Mouse (Mus musculus): ENCODE measurements around the gene Slc1a1. TPM values are rescaled to one million over a fixed set of nuclear protein-coding genes. Genes with fewer than 3 reads are reported as not detected.

The Slc1a1 gene
- polyA plus RNA-seq, 1 experiment from 2014 or later: 3.5 TPM

DNA sequence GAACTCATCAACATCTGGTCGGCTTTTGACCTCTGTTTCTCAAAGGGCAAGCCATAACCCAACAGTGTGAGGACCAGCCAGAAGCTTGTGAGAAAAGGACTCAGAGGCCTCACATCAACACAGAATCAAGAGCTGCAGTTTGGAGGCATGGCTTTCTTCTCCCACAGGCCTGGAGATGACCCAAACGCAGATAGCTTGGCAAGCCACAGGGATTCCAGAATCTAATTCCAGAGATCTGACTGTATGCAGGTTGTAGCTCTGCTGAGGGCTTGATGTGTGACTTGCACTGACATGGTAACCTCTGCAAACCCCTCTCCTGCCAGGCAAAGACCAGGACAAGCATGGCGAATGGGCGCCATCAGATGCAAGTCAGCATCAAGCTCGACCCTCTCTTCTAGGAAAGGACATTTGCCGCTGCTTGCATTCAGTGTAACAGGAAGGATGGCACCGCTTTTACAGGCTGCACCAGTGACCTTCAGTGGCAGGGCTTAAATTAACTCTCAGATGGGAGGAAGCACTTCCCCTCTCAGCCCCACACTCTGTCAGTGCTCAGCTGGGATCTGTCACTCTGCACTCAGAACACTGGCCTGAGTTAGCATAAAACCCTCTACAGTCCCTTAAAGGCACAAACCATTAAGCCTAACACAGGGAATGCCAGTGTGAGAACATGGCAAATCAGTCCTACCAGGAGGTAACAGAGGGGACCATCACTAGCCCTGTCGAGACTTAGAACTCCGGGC lies 105.5 kb downstream of the Slc1a1 start:
- 35% methylated on average over 9 of the region's 9 CpGs for WGBS
- Histone ChIP-seq H3K9me3 (ENCODE audit: low read depth, low read length) (no peaks in the 10 kb centered on the region), H3K36me3 (ENCODE audit: insufficient read depth) (no peaks in the 10 kb centered on the region), H3K4me1 (ENCODE audit: insufficient read depth) (peaks cover 3% of the 10 kb centered on the region; the same call in 1 of the 2 replicates), H3K27ac (ENCODE audit: low read depth) (peak overlapping the region; percentile 68), H3K4me2 (no peak overlapping the region), H3K9ac (no peak overlapping the region), H3K27me3 (ENCODE audit: insufficient read depth, low read length) (no peaks in the 10 kb centered on the region), H3K4me3 (ENCODE audit: low read depth, low read length) (no peak overlapping the region)
- no peak for TF ChIP-seq CTCF (IDR thresholded peaks at IDR 0.05; ENCODE audit: low read depth)
- ATAC-seq (ENCODE audit: insufficient read depth) (peak; percentile 98), DNase-seq (peak; percentile 93)

DNA sequence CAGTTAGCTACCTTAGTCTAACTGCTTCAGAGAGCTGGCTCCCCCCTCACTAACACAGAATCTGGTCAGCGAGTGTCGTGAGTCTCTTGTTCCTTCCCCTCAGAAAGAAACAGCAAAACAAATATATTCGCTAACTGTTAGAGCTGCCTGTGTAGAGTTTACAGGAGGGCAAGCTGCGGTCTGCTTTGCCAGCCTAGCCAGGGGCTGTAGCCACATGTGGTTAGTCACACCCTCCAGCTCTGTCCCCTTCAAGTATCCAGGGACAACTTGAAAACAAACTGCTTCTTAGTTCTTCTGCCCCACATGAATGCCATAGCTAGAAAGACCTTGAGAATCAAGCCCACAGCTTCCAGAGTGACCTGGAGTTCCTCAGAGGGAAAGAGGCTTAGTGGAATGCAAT lies 106.4 kb downstream of the Slc1a1 start:
- Histone ChIP-seq H3K36me3 (ENCODE audit: insufficient read depth) (no peaks in the 10 kb centered on the region), H3K27ac (ENCODE audit: low read depth) (peak overlapping the region; percentile 64), H3K9ac (no peak overlapping the region), H3K9me3 (ENCODE audit: low read depth, low read length) (no peaks in the 10 kb centered on the region), H3K4me3 (ENCODE audit: low read depth, low read length) (no peak overlapping the region), H3K4me1 (ENCODE audit: insufficient read depth) (peaks cover 3% of the 10 kb centered on the region; the same call in 1 of the 2 replicates), H3K27me3 (ENCODE audit: insufficient read depth, low read length) (no peaks in the 10 kb centered on the region), H3K4me2 (no peak overlapping the region)
- no peak for ATAC-seq (ENCODE audit: insufficient read depth)
- DNase-seq: no peak
- WGBS: 33% methylated on average over 4 of the region's 4 CpGs
- no peak for TF ChIP-seq CTCF (IDR thresholded peaks at IDR 0.05; ENCODE audit: low read depth)

GRCm38 (mm10) chr19:28946782-28947181 lies 111.9 kb downstream of the Slc1a1 start:
- ATAC-seq (ENCODE audit: insufficient read depth) (no peak), DNase-seq (no peak)
- H3K9ac ChIP-seq: no peak overlapping the region
- no peak overlapping the region for H3K4me3 ChIP-seq (ENCODE audit: low read depth, low read length)
- H3K27ac ChIP-seq (ENCODE audit: low read depth): no peak overlapping the region
- no peaks in the 10 kb centered on the region for H3K27me3 ChIP-seq (ENCODE audit: insufficient read depth, low read length)
- 27% methylated on average over 4 of the region's 4 CpGs for WGBS
- no peak for TF ChIP-seq CTCF (IDR thresholded peaks at IDR 0.05; ENCODE audit: low read depth)
- H3K36me3 ChIP-seq (ENCODE audit: insufficient read depth): no peaks in the 10 kb centered on the region
- no peaks in the 10 kb centered on the region for H3K9me3 ChIP-seq (ENCODE audit: low read depth, low read length)
- peaks cover 3% of the 10 kb centered on the region; the same call in 1 of the 2 replicates for H3K4me1 ChIP-seq (ENCODE audit: insufficient read depth)
- H3K4me2 ChIP-seq: no peak overlapping the region

GRCm38 (mm10) chr19:28947311-28947710 lies 112.5 kb downstream of the Slc1a1 start:
- no peak overlapping the region for H3K4me3 ChIP-seq (ENCODE audit: low read depth, low read length)
- WGBS: 25% methylated on average over 2 of the region's 2 CpGs
- H3K36me3 ChIP-seq (ENCODE audit: insufficient read depth): no peaks in the 10 kb centered on the region
- no peaks in the 10 kb centered on the region for H3K4me1 ChIP-seq (ENCODE audit: insufficient read depth)
- H3K9ac ChIP-seq: no peak overlapping the region
- no peaks in the 10 kb centered on the region for H3K27me3 ChIP-seq (ENCODE audit: insufficient read depth, low read length)
- no peak overlapping the region for H3K4me2 ChIP-seq
- no peak for TF ChIP-seq CTCF (IDR thresholded peaks at IDR 0.05; ENCODE audit: low read depth)
- peak; percentile 52 for DNase-seq
- no peak overlapping the region for H3K27ac ChIP-seq (ENCODE audit: low read depth)
- no peak for ATAC-seq (ENCODE audit: insufficient read depth)
- H3K9me3 ChIP-seq (ENCODE audit: low read depth, low read length): no peaks in the 10 kb centered on the region

DNA sequence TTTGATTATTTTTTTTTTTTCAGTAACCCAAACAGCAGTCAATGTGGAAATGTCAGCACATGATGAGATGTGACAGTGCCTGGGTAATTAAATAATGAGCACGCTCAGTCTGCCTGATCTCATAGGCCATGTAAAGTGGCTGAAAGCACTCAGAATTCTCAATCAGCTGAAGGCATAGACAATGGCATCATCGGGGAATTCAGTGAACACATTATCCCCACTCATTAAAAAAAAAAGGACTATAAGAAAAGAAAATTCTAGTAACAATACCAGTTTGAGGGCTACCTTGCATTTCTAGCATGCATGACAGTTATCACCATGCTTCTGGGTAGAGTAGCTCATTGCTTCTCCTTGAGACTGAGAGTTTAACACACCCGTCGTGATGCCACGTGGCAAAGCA lies 116.4 kb downstream of the Slc1a1 start:
- no peak overlapping the region for H3K4me3 ChIP-seq (ENCODE audit: low read depth, low read length)
- 75% methylated on average over 5 of the region's 5 CpGs for WGBS
- H3K27me3 ChIP-seq (ENCODE audit: insufficient read depth, low read length): no peaks in the 10 kb centered on the region
- no peak for ATAC-seq (ENCODE audit: insufficient read depth)
- H3K9me3 ChIP-seq (ENCODE audit: low read depth, low read length): no peaks in the 10 kb centered on the region
- TF ChIP-seq CTCF (IDR thresholded peaks at IDR 0.05; ENCODE audit: low read depth): no peak
- no peak overlapping the region for H3K9ac ChIP-seq
- H3K36me3 ChIP-seq (ENCODE audit: insufficient read depth): no peaks in the 10 kb centered on the region
- H3K27ac ChIP-seq (ENCODE audit: low read depth): no peak overlapping the region
- DNase-seq: no peak
- H3K4me1 ChIP-seq (ENCODE audit: insufficient read depth): no peaks in the 10 kb centered on the region
- H3K4me2 ChIP-seq: no peak overlapping the region

DNA sequence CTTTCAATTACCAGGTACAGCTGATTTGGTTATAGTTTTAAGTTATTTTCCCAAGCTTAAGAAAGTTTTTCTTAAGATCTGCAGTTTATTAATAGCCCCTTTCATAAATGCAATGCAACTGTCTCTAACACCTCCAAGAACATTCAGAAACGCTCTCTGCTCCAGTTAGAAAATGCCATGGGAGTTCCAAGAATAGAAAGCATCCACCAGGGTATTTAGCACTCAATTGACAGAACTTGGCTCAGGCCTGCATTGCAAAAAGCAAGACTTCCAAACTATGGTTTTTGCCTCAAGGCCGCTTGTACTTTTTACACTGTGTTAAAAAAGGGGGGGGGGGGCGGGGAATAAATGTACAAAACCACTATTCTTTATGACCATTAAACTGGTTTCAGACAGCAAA lies 128.3 kb downstream of the Slc1a1 start:
- H3K27ac ChIP-seq (ENCODE audit: low read depth): no peak overlapping the region
- no peaks in the 10 kb centered on the region for H3K36me3 ChIP-seq (ENCODE audit: insufficient read depth)
- H3K4me3 ChIP-seq (ENCODE audit: low read depth, low read length): peak overlapping the region; percentile 82; the same call in 1 of the 2 replicates
- peak overlapping the region; percentile 94 for H3K4me2 ChIP-seq
- H3K9me3 ChIP-seq (ENCODE audit: low read depth, low read length): no peaks in the 10 kb centered on the region
- 0 out of 2 replicates have a peak, but pooled peaks have one; percentile 18 for TF ChIP-seq CTCF (IDR thresholded peaks at IDR 0.05; ENCODE audit: low read depth)
- peaks cover 7% of the 10 kb centered on the region; the same call in 1 of the 2 replicates for H3K4me1 ChIP-seq (ENCODE audit: insufficient read depth)
- WGBS: 23% methylated on average over 3 of the region's 3 CpGs
- H3K9ac ChIP-seq: no peak overlapping the region
- peak; percentile 73 for DNase-seq
- no peak for ATAC-seq (ENCODE audit: insufficient read depth)
- H3K27me3 ChIP-seq (ENCODE audit: insufficient read depth, low read length): no peaks in the 10 kb centered on the region

DNA sequence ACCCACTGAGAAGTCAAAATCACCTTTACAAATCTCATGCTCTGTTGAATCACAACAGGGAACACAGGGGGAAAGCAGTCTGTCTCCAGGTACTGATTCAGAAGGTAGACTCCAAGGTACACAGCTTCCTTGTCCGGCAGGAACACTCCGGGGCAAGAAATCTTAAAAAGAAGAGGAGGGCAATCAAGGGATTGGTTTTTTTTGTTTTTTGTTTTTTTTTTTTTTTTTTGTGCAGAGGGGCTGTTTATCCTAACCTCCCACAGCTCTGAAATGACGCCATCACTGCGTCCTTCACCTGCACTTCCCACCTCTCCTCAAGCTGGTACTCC lies 128.6 kb downstream of the Slc1a1 start:
- peak overlapping the region; percentile 82 for H3K9ac ChIP-seq
- no peaks in the 10 kb centered on the region for H3K36me3 ChIP-seq (ENCODE audit: insufficient read depth)
- peak overlapping the region; percentile 82 for H3K4me3 ChIP-seq (ENCODE audit: low read depth, low read length)
- peak overlapping the region; percentile 94 for H3K4me2 ChIP-seq
- DNase-seq (no peak), ATAC-seq (ENCODE audit: insufficient read depth) (no peak)
- TF ChIP-seq CTCF (IDR thresholded peaks at IDR 0.05; ENCODE audit: low read depth): no peak
- 3% methylated on average over 4 of the region's 4 CpGs for WGBS
- no peak overlapping the region; the same call in 1 of the 2 replicates for H3K27ac ChIP-seq (ENCODE audit: low read depth)
- H3K4me1 ChIP-seq (ENCODE audit: insufficient read depth): peaks cover 7% of the 10 kb centered on the region; the same call in 1 of the 2 replicates
- H3K9me3 ChIP-seq (ENCODE audit: low read depth, low read length): no peaks in the 10 kb centered on the region
- no peaks in the 10 kb centered on the region for H3K27me3 ChIP-seq (ENCODE audit: insufficient read depth, low read length)

Other genes starting within 250 kb of the Slc1a1 start
- 4.0 and 4.7 TPM in 2 replicates for gene Glis3, start 155.0 kb upstream of the Slc1a1 start, polyA plus RNA-seq (2014; fragmentation: Nextera tagmentation; extraction: Ambion mirVana)
- gene Plpp6, start 128.9 kb downstream of the Slc1a1 start, polyA plus RNA-seq (2014; fragmentation: Nextera tagmentation; extraction: Ambion mirVana): 9.6 and 10.3 TPM in 2 replicates
- gene 4430402I18Rik, start 132.8 kb downstream of the Slc1a1 start, polyA plus RNA-seq (2014; fragmentation: Nextera tagmentation; extraction: Ambion mirVana): 1.7 and 2.1 TPM in 2 replicates
- gene Cdc37l1, start 155.3 kb downstream of the Slc1a1 start, polyA plus RNA-seq (2014; fragmentation: Nextera tagmentation; extraction: Ambion mirVana): 44.5 and 46.4 TPM in 2 replicates
- 67.1 and 69.3 TPM in 2 replicates for gene Ak3, start 212.9 kb downstream of the Slc1a1 start, polyA plus RNA-seq (2014; fragmentation: Nextera tagmentation; extraction: Ambion mirVana)

Data from lung, embryonic 14.5 days (tissue).